Mouse (Mus musculus) kidney, postnatal 14 days (tissue): ENCODE data around the gene Krt18.
"Not testable (repeated sequence)": the region's sequence is repeated elsewhere in the genome, so short reads cannot be mapped to it uniquely, and the experiment has no call there.

Experiments used
- DNase-seq: peaks from one replicate; pipeline ENCODE4 v3.0.0; 2022; ENCODE audit warnings: mixed read lengths

Krt18 gene

DNA sequence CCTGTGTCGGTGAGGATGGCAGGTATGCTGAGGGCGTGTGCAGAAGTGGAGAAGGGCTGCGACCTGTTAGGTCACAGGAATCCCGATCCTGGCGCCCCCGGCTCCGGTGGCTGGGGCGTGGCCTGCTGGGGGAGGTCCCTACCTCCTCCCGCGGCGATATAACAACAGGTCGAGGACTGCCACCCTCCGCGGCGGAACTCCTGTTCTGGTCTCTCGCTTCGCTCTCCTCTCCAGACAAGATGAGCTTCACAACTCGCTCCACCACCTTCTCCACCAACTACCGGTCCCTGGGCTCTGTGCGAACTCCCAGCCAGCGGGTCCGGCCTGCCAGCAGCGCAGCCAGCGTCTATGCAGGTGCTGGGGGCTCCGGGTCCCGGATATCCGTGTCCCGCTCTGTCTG lies at the start of gene Krt18:
Gene Krt18, plus strand, starts transcription at position 141 of the 400 bp plus-strand sequence.
- peak; percentile 56 for DNase-seq

DNA sequence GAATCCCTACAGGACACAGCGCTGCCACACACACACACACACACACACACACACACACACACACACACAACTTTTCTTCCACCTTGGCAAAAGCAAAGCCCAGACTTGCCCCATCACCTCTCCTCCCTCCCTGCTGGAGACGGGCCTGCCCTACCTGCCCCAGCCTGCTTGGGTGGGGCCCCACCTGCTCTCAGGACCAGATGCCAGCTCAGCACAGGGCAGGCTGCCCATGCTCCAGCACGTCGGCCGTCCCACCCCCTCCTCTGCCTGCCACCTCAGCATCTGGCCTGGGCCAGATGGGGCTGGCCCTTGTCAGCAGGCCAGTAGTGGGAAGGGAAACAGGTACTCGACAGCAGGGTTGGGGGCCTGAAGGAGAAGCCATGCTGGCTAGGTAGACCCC lies 47.1 kb upstream of the Krt18 start:
- DNase-seq: peak; percentile 88

DNA sequence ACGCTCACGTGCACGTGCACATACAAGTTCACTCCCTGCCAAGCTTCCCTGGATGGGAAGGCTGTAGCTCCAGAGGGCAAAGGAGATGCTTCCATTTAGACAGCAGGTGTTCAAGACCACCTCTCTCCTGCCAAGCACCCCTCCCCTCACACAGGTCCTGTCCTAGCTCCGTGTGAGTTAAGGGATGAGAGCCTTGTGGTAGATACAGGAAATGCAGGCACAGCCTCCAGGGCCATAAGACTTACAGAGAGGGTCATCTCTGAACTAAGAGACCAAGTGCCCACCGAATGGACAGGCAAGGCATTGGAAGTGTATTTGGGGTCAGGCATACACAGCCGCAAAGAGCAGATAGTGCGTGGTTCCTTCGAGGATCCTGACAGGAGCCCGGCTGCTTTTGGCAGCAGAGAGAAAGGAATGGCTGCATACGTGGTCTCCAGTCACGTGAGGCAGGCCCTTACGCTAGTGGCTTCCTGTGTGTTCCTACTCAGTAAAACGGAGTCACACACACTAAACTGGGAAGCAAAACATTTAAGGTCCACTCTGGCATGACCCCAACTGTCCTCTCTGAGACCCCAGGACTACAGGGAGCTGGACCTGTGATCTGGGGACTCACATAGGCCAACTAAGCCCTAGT lies 44.5 kb upstream of the Krt18 start:
- DNase-seq: no peak

DNA sequence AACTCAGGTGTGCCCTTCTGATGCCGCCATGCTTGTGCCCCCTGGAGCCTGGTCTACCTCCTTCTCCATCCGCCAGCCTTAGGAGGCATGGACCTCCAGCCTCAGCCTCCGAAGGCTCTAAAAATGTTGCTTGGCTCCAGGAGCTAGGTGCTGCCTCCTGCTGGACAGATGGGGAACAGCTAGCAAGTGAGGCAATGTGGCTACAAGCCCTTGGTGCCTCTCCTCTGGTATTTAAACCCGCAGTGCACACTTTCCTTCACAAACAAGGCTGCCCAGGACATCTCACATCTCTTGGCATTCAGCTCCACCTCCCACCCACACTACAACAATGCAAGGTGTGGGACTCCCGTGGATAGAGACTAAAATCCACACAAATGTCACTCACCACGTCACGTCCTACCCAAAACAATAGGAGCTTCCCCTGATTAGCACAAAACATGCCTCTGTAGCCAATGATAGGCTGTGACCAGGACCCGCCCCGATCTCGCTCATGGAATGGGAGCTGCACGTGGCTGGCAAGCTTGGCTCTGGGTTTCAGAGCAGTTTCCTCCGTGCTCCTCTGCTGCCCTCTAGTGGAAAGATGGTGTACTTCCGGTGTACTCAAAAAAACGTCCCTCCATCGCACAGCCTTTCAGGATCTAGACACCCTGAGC lies 43.9 kb upstream of the Krt18 start:
- peak; percentile 94 for DNase-seq

DNA sequence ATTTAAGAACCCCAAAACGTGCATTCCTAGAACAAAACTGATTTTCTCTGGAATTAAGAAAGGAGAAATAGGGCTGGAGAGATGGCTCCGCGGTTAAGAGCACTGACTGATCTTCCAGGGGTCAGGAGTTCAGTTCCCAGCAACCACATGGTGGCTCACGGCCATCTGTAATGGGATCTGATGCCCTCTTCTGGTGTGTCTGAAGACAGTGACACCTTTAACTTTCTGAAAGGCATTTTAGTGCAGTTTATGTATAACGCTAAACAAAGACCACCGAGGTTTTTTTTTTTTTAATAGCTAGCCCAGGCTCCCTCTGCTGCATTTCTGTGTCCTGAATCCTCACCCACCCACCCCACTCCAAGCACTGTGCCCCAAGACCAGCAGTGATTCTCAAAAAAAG lies 43.2 kb upstream of the Krt18 start:
- DNase-seq: no peak

DNA sequence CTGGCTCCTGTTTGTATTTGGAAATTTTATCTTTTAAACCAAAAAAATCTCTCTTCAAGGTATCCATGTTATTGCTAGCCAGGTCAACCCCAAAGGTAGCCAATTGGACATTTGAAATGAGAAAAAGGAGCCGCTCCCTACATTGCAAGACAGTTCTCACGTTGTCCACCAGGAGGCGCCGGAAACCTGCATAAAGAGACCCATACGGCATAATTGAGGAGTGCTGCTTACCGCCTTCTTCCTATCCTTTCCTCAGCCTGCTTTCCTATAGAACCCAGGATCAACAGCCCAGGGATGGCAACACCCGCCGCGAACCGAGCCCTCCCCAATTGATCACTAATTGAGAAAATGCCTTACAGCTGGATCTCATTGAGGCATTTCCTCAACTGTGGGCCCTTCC lies 39.9 kb upstream of the Krt18 start:
- DNase-seq: peak; percentile 83

DNA sequence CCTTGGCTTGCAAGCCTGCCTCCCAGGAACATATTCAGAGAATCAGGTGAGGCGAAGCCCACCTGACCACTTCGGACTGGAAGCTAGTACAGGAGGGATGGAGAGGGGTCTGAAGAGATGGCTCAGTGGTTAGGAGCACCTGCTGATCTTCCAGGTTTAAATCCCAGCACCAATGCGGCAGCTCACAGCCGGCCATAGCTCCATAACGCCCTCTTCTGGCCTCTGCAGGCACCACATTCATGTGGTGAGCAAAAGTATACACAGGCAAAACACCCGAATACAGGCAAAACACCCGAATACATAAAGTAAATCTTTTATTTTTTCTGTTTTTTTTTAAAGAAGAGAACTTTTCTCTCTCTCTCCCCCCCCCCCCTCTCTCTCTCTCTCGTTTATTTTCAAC lies 39.3 kb upstream of the Krt18 start:
- no peak for DNase-seq

DNA sequence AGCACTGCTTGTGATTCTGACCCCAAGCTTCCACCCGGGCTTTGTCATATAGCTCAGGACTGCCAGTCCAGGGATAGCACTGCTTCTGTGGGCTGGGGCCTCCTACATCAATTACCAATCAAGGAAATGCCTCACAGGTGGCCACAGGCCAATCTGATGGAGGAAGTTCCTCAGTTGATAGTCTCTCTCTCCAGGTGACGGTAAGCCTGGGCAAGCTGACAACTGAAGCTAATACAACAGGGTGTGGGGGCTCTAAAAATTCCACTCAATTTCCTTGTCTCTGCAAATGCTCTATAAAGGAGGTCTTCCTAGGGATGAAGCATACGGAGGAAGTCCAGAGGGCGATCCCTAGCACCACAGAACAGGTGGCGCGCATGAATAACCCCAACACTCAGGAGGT lies 37.0 kb upstream of the Krt18 start:
- DNase-seq: no peak

DNA sequence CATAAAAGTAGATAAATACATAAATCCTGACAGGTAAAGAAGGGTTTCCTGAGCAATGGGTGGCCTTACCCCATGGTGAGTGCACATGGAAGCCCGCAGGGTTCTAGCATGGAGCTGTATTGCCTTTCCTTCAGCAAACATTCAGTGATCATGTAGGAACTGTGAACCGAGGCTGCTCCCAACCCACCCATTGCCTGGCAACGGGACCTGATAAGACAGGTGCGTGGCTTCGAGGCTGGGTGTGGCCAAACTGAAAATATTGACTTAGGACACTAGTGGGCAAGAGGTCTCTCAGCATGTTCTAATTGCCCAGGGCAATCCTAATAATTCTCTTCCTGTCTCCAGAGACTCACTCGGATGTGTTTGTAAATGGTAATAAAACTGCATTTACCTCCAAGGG lies 33.6 kb upstream of the Krt18 start:
- no peak for DNase-seq

DNA sequence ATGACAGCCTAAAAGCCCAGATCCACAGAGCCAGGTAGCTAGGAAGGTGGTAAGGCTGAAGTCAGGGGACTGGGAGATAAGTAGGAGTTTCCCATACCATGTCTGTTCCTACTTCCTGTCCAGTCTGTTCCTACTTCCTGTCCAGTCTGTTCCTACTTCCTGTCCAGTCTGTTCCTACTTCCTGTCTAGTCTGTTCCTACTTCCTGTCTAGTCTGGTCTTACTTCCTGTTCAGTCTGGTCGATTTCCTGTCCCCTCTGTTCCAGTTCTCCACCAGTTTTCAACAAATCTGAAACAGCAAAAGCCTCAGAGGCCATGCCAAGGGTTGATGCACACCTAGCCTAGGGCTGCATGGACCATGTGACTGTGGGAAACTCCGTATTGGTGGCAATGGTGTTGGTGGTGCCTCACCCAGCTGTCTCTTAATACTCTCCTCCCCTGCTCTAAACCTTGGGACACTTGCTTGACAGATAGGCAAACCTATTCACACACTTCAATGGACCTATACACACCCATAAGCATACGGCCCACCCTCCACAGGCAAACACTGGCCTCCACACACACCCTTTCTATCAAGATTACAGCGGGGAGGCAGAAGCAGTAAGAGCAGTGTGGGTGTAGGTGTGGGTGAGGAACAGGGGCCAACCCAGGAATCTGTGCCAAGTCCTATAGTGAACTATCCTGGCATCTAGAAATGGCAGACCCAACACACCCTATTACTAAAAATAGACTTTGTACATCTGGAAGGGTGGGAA lies 32.3 kb upstream of the Krt18 start:
- DNase-seq: no peak

DNA sequence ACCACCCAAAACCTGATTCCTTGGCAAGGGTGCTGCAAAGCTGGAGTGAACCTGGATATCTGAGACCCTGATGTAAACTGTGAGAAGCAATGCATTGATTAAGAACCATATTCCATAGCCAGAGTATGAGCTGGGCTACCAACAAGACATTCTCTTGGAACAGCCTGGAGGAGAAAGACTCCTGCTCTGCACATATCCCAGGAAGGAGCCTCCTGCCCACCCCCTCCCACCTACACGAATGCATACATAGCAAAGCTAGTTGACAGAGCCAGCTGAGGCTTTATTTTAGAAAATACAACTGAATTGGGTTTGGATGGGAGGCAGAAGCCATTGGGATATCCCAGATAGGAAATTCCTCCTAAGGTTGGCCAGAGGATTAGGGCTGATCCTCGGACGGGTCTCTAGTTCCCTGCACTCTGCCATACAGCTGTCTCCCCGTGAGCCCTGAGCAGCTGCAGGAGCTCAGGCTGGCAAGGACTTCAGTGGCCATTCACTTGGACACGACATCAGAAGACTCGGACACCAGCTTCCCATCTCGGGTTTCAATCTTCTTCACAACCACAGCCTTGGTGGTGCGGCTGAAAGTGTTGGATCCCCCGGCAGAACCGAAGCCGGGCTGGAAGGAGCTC lies 31.4 kb upstream of the Krt18 start:
- DNase-seq: not testable (repeated sequence)

DNA sequence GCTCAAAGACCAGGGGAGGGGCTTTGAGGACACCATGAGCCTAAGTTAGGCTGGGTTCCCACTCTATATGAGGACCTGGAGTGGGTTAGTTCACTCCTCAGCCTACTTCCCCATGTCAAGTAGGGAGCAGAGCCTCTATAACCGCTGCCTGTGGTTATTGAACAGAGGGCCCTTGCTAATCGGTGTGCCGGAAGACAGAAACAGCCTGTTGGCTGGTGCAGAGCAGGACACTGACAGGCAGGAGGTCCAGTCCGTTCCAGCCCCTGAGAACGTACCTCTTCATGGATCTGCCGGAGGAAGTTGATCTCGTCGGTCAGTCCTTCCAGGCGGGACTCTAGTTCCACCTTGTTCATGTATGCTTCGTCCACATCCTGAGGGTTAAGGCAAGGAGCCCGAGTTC lies 28.8 kb upstream of the Krt18 start:
- DNase-seq: no peak

DNA sequence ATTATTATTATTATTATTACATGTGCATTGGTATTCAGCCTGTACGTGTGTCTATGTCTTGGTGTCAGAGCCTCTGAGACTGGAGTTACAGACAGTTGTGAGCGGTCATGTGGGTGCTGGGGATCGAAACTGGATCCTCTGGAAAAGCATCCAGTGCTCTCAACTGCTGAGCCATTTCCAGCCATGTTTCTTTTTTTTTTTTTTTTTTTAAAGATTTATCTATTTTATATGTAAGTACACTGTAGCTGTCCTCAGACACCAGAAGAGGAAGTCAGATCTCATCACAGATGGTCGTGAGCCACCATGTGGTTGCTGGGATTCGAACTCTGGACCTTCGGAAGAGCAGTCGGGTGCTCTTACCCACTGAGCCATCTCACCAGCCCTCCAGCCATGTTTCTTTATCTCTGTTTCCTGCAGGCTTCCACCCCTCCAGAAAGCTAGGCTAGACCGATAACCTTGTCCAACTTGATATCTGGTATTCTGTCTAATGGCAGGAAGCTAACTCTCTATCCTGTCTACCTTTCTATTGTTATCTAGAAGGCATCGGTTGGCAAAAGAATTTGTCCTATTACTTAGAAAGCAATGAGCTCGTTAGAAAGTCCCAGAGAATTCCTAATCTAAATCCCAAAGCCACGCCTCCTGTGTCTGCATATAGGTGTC lies 28.2 kb upstream of the Krt18 start:
- DNase-seq: no peak

DNA sequence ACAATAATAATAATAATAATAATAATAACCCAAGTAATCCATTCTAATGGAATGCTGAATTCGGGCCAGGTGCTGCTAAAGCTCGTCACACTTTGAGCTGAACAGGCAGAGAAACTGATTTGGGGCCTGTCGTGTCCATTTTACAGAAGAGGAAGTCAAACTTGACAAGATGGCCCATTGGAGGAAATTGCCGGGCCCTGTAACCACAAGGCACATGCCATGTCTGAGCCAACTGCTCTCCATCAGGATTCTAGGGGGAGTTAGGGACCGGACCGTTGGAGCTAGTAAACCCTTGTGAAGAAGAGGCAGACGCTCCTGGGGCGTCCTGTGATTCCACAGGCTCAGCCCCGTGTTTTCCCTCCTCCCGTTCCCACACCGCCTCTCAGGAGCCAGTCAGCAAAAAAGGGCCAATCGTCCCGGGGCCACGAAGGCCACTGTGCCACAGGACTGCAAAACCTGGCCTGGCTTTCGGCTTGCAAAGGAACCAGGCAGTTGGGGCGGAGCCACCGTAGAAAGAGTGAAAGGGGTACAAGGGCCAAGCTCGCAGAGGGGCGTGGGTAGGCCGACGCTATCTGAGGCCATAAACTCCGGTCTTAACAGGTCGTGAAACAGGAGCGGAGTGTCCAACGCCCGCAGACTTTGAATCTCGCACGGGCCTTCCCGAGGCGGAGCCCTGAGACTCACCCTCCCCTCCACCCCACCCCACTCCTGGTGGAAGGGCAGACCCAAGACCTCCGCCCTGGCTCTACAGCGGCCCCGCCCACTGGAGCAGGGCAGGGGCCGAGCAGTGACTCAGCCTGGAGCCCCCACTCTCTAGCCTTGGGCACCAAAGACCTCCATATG lies 25.1 kb upstream of the Krt18 start:
- DNase-seq: peak; percentile 87

DNA sequence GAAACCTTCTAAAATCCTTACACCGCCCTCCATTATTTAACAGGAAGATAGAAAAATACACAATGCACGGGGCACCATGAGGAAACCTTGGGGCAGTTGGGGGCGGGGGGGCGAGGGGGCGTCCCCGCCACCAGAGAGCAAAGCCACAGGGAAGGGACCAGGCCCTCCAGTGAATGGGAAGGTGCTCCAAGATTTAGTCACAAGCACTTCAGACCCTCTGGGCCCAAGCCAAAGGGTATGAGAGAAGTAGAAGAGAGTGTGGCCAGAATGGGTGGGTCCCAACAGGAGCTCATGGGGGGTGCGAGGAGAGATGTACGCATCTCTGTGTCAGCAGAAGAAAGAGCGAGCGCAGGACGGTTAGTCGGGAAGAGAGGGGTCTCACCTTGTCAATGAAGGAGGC lies 24.5 kb upstream of the Krt18 start:
- no peak for DNase-seq

DNA sequence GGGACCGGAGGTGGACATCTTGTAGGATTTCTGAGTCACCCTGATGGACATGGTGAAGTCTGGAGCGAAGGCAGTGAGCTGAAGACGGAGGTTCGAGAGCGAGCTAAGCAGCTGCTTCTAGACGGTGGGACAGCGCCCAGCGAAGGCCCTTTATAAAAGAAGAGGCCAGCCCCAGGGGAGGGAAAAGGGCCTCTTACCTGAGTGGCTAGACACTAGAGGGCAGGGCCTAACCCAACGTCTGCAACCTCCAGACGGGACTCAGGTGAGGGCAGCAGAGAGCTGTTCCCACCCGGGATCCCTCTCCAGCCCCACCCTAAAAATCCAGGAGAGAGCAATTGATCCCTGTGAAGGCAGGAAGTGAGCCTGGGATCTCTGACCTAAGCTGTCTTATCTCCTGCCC lies 23.8 kb upstream of the Krt18 start, which contains the start of gene Krt8:
Gene Krt8, minus strand, starts transcription at position 294 of the 400 bp plus-strand sequence.
- DNase-seq: peak; percentile 85

DNA sequence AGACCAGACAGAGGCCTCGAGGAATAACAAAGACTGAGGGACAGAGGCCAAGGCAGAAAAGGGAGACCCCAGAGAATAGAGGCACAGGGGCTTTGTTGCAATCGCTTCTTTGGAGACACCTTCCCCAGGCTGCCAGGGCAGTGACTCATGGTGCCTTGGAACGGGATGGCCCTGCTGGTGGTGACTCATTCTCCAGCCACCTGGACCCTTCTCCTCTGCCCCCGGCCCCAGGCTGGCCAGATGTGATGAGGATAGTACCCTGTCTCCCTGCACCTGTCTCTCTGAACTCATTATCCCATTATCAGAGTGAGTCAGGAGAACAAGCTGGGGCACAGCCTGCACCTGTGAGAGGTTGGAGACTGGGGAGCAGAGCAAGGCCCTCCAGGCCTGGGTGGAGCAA lies 22.7 kb upstream of the Krt18 start:
- DNase-seq: no peak

DNA sequence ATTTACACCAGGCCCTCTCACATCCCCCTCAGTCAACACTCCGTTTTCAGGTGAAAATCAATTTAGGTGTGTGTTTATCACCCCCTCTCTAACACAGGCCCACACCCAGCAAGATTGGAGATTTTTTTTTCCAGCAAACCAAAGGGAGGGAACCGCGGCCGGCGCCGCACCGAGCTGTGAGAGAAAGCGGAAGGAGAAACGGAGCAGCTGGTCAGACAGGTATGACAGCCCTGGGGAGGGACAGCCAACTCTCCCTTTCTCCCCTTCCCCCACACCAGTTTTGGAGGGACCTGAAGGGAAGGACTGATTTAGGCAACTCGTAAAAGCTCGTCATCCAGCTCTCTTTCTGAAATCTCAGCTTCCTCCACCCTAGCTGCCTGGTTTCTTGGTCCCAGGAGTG lies 21.7 kb upstream of the Krt18 start:
- peak; percentile 43 for DNase-seq

DNA sequence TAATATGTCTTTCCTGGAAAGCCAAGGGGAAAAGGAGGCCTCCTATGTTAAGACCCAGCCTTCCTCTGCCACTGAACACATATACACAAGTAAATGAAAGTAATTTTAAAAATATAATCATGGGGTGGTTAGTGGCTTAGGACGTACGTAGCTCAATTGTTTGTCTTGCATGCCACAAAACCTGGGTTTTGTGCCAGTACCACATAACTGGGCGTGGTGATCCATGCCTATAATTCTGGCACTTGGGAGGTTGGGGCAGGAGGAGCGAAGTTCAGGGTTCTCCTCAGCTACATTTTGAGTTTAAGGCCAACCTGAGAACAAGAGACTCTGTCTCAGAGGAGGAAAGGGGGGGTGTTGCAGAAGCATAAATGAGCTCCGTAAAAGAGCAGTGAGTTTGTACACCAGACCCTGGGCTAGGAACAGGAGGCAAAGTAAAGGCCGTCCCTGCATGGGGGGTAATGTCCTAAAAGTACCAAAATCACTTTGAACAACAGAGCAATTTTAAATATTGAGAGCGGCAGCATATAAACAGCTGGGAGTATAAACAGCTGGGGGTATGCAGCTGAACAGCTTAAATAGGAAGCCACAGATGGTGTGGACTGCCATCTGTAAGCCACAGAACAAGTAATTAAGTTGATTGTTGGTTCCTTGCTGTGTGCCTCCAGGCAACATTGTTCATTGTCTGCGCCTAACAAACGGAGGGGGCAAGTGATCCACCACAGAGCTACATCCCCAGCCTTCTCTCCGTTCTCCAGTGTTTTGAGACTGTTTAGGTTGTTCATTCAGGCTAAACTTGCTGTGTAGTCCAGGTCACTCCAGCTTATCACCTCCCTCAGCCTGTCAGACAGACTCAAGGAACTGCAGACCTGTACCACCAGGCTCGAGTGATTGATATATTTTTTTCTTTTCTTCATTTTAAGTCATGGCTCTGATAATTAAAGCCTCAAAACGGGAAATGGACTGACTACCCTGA lies 20.6 kb upstream of the Krt18 start:
- DNase-seq: no peak

DNA sequence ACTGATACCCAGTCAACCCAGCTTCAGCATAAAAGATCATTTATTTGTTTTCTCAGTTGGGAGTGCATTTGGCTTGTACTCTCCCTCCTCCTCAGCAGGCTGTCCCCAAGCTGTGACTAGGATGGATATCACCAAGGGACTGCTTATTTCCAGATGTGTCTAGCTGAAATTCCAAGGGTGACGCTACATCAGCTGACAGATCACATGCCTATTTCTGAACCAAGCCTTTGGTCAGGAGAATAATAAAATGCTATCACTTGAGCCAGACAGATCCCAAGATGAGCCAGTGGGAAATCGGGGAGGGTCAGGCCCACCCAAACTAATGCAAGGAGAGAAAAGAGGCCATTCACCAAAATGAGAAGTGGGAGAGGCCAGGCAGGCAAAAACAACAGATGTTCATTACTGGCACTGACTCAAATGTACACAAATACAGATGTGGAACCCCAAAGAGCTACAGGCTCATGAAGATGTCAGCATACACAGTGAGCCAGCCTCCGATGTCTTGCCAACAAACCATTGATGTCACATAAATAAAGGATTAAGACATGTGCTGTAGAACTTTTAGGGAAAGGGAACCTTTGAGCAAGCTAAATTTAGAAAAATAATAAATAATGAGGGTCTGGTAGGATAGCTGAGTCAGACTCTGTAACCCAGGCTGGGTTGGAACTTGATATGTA lies 17.3 kb upstream of the Krt18 start:
- DNase-seq: no peak
